Mouse (Mus musculus): ENCODE measurements around the gene Itpr1. TPM values are rescaled to one million over a fixed set of nuclear protein-coding genes. Genes with fewer than 3 reads are reported as not detected.

Gene Itpr1
- polyA plus RNA-seq, 1 experiment from 2014 or later, result 2.3 TPM

DNA sequence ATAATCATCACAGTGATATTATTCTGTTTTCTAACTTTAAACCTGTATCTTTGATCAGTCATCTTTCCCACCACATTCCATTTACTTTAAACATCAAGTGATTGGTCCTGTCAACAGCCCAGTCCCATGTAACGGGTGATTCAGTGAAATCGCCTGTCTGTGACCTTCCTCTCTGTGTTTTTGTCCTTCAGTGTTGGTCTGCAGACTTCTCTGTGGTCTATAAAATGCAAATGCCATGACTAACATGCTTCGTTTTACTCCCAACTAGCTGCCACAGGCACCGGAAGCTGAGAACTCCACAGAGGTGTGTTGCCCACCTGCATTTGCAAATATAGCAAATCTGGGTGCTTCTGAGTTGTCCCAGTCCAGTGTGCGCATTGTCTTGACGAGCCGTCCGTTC is 218.3 kb downstream of the Itpr1 start:
- Histone ChIP-seq H3K9me3 (replicated peaks) (no peaks in the 10 kb centered on the region), H3K9ac (no peak overlapping the region), H3K4me1 (replicated peaks) (peaks cover 9% of the 10 kb centered on the region; the same call in 1 of the 2 replicates), H3K4me3 (replicated peaks) (no peak overlapping the region), H3K27ac (no peak overlapping the region), H3K4me2 (no peak overlapping the region), H3K36me3 (no peaks in the 10 kb centered on the region), H3K27me3 (no peaks in the 10 kb centered on the region)
- 79% methylated on average over 8 of the region's 8 CpGs for WGBS (ENCODE audit: insufficient replicate concordance)
- no peak for DNase-seq
- no peak for ATAC-seq (ENCODE audit: low read depth)

DNA sequence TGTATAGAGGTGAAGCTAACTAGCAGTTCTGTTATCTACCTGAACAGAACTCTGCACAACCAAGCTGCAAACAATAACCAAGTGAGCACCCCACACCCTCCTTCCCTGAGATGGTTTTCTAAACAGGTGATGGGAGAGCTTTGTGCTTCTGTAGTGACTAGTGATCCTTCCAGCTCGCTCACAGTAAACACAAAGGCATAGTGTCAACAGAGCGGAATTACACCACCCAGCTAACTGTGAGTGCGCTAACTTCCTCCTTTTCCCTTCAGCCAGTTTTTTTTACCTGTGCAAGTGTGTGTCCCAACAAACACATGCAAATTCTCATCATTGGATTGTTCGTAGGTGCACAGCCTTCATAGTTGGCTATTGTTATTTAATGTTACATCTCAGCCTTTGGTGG is 219.9 kb downstream of the Itpr1 start:
- WGBS (ENCODE audit: insufficient replicate concordance), result 63% methylated on average over 4 of the region's 4 CpGs
- ATAC-seq (ENCODE audit: low read depth), result peak; percentile 45; the same call in 1 of the 2 replicates
- H3K27ac ChIP-seq, result no peak overlapping the region

DNA sequence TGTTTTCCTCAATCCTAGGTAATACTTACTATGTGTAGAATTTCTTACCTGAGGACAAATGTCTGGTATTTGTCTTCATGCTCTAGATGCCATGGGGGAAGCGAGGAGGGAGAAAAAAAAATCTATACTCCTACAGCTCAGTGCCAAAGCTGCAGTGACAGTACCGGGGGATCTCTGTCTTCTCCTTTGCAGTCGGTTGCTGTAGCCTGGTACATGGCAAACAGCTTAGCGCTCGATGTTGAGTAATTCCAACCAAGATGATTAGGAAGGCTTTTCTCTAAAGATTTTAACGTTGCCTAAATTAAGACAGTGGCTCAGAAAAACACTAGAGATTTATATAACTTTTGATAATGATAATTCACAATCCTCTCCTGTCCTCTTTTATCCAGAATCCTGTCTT is 221.9 kb downstream of the Itpr1 start:
- Histone ChIP-seq H3K36me3 (no peaks in the 10 kb centered on the region), H3K4me3 (replicated peaks) (no peak overlapping the region), H3K9ac (no peak overlapping the region), H3K27me3 (no peaks in the 10 kb centered on the region), H3K4me1 (replicated peaks) (peaks cover 11% of the 10 kb centered on the region; the same call in 1 of the 2 replicates), H3K27ac (no peak overlapping the region), H3K4me2 (no peak overlapping the region), H3K9me3 (replicated peaks) (no peaks in the 10 kb centered on the region)
- WGBS (ENCODE audit: insufficient replicate concordance), result 68% methylated on average over 6 of the region's 6 CpGs
- DNase-seq (no peak), ATAC-seq (ENCODE audit: low read depth) (no peak)

More for the DNA sequence above, 219.9 kb downstream of the Itpr1 start:
- H3K4me3 ChIP-seq (replicated peaks), result no peak overlapping the region
- DNase-seq, result no peak
- H3K36me3 ChIP-seq, result no peaks in the 10 kb centered on the region
- H3K9ac ChIP-seq, result no peak overlapping the region
- H3K9me3 ChIP-seq (replicated peaks), result no peaks in the 10 kb centered on the region
- H3K27me3 ChIP-seq, result no peaks in the 10 kb centered on the region
- no peak overlapping the region for H3K4me2 ChIP-seq
- H3K4me1 ChIP-seq (replicated peaks), result peaks cover 11% of the 10 kb centered on the region; the same call in 1 of the 2 replicates

DNA sequence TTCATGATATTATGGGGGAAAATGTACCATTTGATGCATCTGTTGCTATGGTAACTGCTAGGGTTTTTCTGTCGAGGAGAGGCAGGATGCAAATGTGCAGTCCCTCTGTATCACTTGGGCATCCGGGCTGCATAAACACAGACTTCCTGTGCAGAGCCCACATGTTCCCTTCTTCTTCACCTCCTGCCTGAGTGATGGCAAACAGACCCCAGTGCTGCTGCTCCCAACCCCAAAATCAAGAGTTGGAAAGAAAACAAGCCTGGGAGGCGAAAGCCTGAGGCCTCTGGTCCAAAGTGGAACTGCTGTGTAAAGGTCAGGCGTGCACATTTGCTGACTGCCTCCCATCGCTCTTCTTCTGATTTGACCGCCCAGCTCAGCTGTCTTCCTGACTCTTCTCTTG is 222.6 kb downstream of the Itpr1 start:
- 57% methylated on average over 6 of the region's 6 CpGs for WGBS (ENCODE audit: insufficient replicate concordance)
- DNase-seq (no peak), ATAC-seq (ENCODE audit: low read depth) (0 out of 2 replicates have a peak, but pooled peaks have one; percentile 12)
- no peak overlapping the region for H3K9ac ChIP-seq
- 0 out of 2 replicates have a peak overlapping the region, but pooled peaks have one; percentile 7 for H3K27ac ChIP-seq
- H3K36me3 ChIP-seq, result peaks cover 2% of the 10 kb centered on the region; the same call in 1 of the 2 replicates
- no peaks in the 10 kb centered on the region for H3K9me3 ChIP-seq (replicated peaks)
- H3K4me1 ChIP-seq (replicated peaks), result peaks cover 9% of the 10 kb centered on the region; the same call in 1 of the 2 replicates
- no peaks in the 10 kb centered on the region for H3K27me3 ChIP-seq
- no peak overlapping the region for H3K4me3 ChIP-seq (replicated peaks)
- H3K4me2 ChIP-seq, result no peak overlapping the region

DNA sequence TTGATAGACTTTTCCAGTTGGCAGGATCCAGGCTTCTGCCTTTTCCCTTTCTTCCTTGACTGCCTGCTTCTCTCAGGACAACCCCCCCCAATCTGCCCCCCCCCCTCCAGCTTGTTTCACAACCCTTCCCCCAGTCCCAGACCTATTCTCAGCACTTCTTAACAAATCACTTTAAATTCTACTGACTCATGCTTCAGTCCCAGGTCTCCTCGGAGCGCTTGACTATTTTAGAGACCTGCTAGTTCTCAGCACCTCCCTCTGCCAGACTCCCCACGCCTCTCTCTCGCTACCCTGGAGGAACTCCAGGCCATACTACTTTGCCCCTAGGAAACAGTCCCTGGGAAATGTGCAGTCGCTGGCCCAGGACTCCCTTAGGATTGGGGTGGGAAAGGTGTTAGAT is 223.7 kb downstream of the Itpr1 start:
- Histone ChIP-seq H3K27me3 (no peaks in the 10 kb centered on the region), H3K27ac (no peak overlapping the region), H3K9me3 (replicated peaks) (no peaks in the 10 kb centered on the region), H3K9ac (no peak overlapping the region), H3K36me3 (peaks cover 12% of the 10 kb centered on the region; the same call in 1 of the 2 replicates), H3K4me3 (replicated peaks) (no peak overlapping the region), H3K4me1 (replicated peaks) (peaks cover 9% of the 10 kb centered on the region; the same call in 1 of the 2 replicates), H3K4me2 (no peak overlapping the region)
- DNase-seq (no peak), ATAC-seq (ENCODE audit: low read depth) (no peak)
- WGBS (ENCODE audit: insufficient replicate concordance), result 42% methylated on average over 5 of the region's 5 CpGs

DNA sequence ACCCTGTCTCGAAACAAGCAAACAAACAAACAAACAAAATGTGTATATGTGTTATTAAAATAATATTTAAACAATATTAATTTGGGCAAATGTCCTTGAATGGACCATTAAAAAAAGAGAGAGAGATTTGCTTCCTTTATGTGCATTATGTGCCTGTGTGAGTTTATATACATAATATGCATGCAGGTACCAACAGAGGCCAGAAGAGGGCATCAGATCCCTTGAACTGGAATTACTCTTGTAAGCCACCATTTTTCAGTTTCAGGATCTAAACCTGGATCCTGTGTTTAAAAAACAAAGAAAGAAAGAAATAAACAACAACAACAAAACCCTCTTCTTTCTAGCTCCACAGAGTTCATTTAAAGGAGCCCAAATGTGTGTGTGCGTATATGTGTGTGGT is 228.4 kb downstream of the Itpr1 start:
- Histone ChIP-seq H3K27me3 (no peaks in the 10 kb centered on the region), H3K4me1 (replicated peaks) (peaks cover 5% of the 10 kb centered on the region), H3K9me3 (replicated peaks) (no peaks in the 10 kb centered on the region), H3K4me3 (replicated peaks) (no peak overlapping the region), H3K27ac (no peak overlapping the region), H3K4me2 (no peak overlapping the region), H3K36me3 (peaks cover 12% of the 10 kb centered on the region; the same call in 1 of the 2 replicates), H3K9ac (no peak overlapping the region)
- no peak for DNase-seq
- no peak for ATAC-seq (ENCODE audit: low read depth)
- 73% methylated on average over 2 of the region's 2 CpGs for WGBS (ENCODE audit: insufficient replicate concordance)

DNA sequence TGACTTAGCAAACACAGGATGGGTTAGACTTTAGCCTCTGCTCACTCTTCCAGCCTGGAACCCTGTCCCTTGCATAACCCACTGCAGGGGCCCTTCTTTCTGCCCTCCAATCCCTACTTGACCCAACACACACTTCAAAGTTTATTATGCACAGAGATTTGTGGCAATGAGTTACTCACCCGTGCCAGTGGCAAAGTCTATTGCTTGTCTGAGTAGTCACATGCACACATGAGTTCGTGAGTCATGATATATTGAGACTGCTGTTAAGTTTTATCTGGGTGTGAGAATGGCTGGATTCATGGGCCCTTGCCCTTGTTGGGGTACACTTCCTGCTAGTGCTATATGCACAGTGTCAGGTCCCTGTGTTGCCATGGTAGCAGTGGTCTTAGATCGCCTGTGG is 229.4 kb downstream of the Itpr1 start:
- H3K27ac ChIP-seq, result no peak overlapping the region

DNA sequence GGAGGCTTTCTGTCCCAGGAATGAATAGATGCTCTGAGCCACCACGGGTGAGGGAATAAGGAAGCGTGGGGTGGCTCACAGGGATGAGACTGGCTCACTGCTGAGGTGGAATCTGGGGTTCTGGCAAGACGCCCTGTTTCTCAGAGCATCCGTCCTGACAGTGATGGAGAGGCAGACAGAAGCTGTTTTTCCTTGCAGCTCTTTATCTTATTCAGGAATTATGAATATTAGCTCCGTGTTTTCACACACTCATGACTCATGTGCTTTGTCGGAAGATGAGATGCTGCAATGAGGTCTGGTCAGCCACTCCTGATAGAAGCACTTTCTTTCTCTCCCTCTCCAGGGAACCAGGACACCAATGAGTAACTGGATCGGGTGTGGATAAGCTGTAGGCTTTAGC is 231.5 kb downstream of the Itpr1 start:
- no peak for ATAC-seq (ENCODE audit: low read depth)
- peaks cover 11% of the 10 kb centered on the region for H3K4me1 ChIP-seq (replicated peaks)
- H3K9ac ChIP-seq, result no peak overlapping the region
- no peak overlapping the region for H3K4me3 ChIP-seq (replicated peaks)
- H3K9me3 ChIP-seq (replicated peaks), result no peaks in the 10 kb centered on the region
- no peak overlapping the region for H3K27ac ChIP-seq
- 68% methylated on average over 7 of the region's 7 CpGs for WGBS (ENCODE audit: insufficient replicate concordance)
- H3K27me3 ChIP-seq, result no peaks in the 10 kb centered on the region
- H3K36me3 ChIP-seq, result peaks cover 12% of the 10 kb centered on the region; the same call in 1 of the 2 replicates
- H3K4me2 ChIP-seq, result no peak overlapping the region
- no peak for DNase-seq

More for the DNA sequence above, 229.4 kb downstream of the Itpr1 start:
- ATAC-seq (ENCODE audit: low read depth) (no peak), DNase-seq (no peak)
- H3K4me3 ChIP-seq (replicated peaks), result no peak overlapping the region
- H3K9me3 ChIP-seq (replicated peaks), result no peaks in the 10 kb centered on the region
- peaks cover 4% of the 10 kb centered on the region; the same call in 1 of the 2 replicates for H3K4me1 ChIP-seq (replicated peaks)
- peaks cover 12% of the 10 kb centered on the region; the same call in 1 of the 2 replicates for H3K36me3 ChIP-seq
- H3K9ac ChIP-seq, result no peak overlapping the region
- 66% methylated on average over 3 of the region's 3 CpGs for WGBS (ENCODE audit: insufficient replicate concordance)
- H3K4me2 ChIP-seq, result no peak overlapping the region
- no peaks in the 10 kb centered on the region for H3K27me3 ChIP-seq

DNA sequence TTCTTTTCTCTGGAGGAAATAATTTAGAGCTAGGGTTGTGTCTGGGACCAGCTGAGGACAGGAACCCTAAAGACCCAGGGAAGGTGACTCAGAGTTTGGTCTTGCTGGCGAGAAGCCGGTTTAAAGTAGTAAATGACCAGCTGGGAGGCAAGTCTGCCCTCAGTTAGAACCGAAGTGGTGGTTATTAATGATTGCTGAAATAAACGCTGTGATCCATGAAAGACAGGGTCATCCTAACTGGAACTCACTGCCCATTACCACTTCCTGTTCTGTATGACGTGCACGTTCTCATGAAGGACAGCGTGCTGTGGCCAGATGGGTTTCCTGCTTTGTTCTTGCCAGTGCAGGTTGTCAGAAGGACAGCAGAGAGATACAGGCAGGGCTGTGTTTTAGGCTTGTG is 232.1 kb downstream of the Itpr1 start:
- H3K27ac ChIP-seq, result no peak overlapping the region
- DNase-seq (no peak), ATAC-seq (ENCODE audit: low read depth) (no peak)
- H3K27me3 ChIP-seq, result no peaks in the 10 kb centered on the region
- no peak overlapping the region for H3K9ac ChIP-seq
- peaks cover 12% of the 10 kb centered on the region; the same call in 1 of the 2 replicates for H3K36me3 ChIP-seq
- H3K4me3 ChIP-seq (replicated peaks), result no peak overlapping the region
- WGBS (ENCODE audit: insufficient replicate concordance), result 45% methylated on average over 7 of the region's 7 CpGs
- peaks cover 11% of the 10 kb centered on the region for H3K4me1 ChIP-seq (replicated peaks)
- no peak overlapping the region for H3K4me2 ChIP-seq
- no peaks in the 10 kb centered on the region for H3K9me3 ChIP-seq (replicated peaks)

DNA sequence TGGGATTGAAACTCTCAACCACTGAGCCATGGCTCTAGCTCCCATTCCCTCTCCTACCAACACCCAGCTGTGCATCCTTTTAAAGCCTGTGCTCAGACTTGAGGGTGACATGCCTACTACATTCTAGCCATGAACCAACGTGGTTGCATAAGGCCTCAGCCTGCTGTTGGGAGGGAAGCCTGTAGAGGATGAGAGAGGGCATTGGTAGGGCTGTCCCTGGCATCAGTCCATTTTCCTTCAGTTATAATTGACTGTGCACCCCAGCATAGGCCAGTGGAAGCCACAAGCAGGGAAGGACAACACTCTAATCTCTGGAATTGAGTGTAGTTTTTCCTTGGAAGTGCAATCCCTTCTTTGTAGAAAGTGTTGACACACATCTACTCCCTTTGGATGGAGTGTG is 233.9 kb downstream of the Itpr1 start:
- ATAC-seq (ENCODE audit: low read depth) (no peak), DNase-seq (no peak)
- no peaks in the 10 kb centered on the region for H3K27me3 ChIP-seq

DNA sequence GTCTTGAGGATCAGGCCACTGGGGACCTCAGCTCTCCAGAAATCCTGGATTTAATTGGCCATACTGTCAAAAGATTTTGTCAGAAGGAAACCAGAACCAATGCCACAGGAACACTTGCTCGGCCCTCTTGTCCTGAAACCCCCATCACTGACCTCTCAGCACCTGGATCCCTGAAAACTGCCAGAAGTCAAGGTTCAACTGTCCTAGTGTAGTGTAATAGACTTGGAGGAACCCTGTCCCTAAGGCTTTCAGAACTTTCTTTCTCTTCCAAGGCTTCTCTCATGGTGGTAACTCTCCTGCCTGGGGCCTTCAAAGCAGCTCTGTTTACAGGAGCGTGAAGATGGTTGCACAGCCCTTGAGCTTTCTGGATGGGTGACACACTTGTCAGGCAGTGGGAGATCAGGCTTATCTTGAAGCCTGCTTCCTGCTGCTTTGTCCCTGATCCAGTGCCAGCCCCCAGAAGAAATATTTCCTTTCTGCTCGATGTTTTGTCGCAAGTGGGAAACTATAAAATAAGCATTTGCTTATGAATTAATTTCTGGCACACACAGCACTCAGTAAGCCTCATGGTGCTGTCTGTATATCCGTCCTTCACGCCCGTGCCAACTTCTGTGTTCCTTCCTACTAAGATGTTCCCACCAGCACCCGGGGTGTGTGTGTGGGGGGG is 234.4 kb downstream of the Itpr1 start:
- 0 out of 2 replicates have a peak, but pooled peaks have one; percentile 24 for ATAC-seq (ENCODE audit: low read depth)
- H3K9ac ChIP-seq, result no peak overlapping the region
- peaks cover 10% of the 10 kb centered on the region for H3K4me1 ChIP-seq (replicated peaks)
- H3K27ac ChIP-seq, result no peak overlapping the region
- no peaks in the 10 kb centered on the region for H3K36me3 ChIP-seq
- H3K4me2 ChIP-seq, result no peak overlapping the region
- no peaks in the 10 kb centered on the region for H3K9me3 ChIP-seq (replicated peaks)
- H3K27me3 ChIP-seq, result no peaks in the 10 kb centered on the region
- DNase-seq, result no peak
- no peak overlapping the region for H3K4me3 ChIP-seq (replicated peaks)
- WGBS (ENCODE audit: insufficient replicate concordance), result 56% methylated on average over 8 of the region's 8 CpGs

More for the DNA sequence above, 233.9 kb downstream of the Itpr1 start:
- Histone ChIP-seq H3K4me3 (replicated peaks) (no peak overlapping the region), H3K4me1 (replicated peaks) (peaks cover 11% of the 10 kb centered on the region), H3K4me2 (no peak overlapping the region), H3K27ac (no peak overlapping the region), H3K36me3 (no peaks in the 10 kb centered on the region), H3K9ac (no peak overlapping the region), H3K9me3 (replicated peaks) (no peaks in the 10 kb centered on the region)
- 58% methylated on average over 1 of the region's 1 CpGs for WGBS (ENCODE audit: insufficient replicate concordance)
